Mouse (Mus musculus) adrenal gland, postnatal 36 days (tissue): ENCODE results near the gene Zfyve26. TPM values are rescaled to one million over a fixed set of nuclear protein-coding genes. Genes with fewer than 3 reads are reported as not detected.
"Not testable (repeated sequence)": the region's sequence is repeated elsewhere in the genome, so short reads cannot be mapped to it uniquely, and the experiment has no call there.

Experiments used
- DNase-seq, 2 experiments: peaks; one replicate each; pipeline ENCODE4 v3.0.0; 2021; ENCODE audit warnings: mixed read lengths in 1 of 2
- long read RNA-seq, 2 experiments: library from polyadenylated mRNA; stranded (forward); transcript quantifications; one replicate each; pipeline ENCODE4 v2.0.0; 2021; ENCODE audit warnings: borderline sequencing depth in 2 of 2
- total RNA-seq, 2 experiments: library from RNA; stranded (reverse); gene quantifications; 2 replicates each; pipeline ENCODE4 v1.2.3; 2021

Zfyve26 gene
- 10 to 100 TPM; 20.5 to 24.4 TPM for total RNA-seq
- long read RNA-seq, experiment 1, partial matches to known transcripts = 0 of 2 reads
- long read RNA-seq, experiment 1, other reads (novel, unspliced or antisense) = 2 of 2 reads
- long read RNA-seq, experiment 2, partial matches to known transcripts = 1 of 1 reads
- long read RNA-seq, experiment 2, other reads (novel, unspliced or antisense) = 0 of 1 reads

- peak; percentile 93 to 95 for DNase-seq
Measured at GRCm38 (mm10) chr12:79296126-79296816, at the start of gene Zfyve26. Gene Zfyve26, minus strand, starts transcription at chr12:79296304.

GRCm38 (mm10) chr12:79341291-79341845 is 45.3 kb upstream of the Zfyve26 start:
- DNase-seq = no peak

- DNase-seq = no peak
Measured at GRCm38 (mm10) chr12:79340513-79340912, 44.4 kb upstream of the Zfyve26 start.

- DNase-seq = no peak
Measured at GRCm38 (mm10) chr12:79338791-79339190, 42.7 kb upstream of the Zfyve26 start.

- no peak for DNase-seq
Measured at GRCm38 (mm10) chr12:79331722-79332121, 35.6 kb upstream of the Zfyve26 start.

GRCm38 (mm10) chr12:79330571-79330970 is 34.5 kb upstream of the Zfyve26 start:
- DNase-seq = no peak

GRCm38 (mm10) chr12:79327868-79328267 is 31.8 kb upstream of the Zfyve26 start:
- no peak for DNase-seq

GRCm38 (mm10) chr12:79326745-79327144 is 30.6 kb upstream of the Zfyve26 start:
- no peak for DNase-seq

GRCm38 (mm10) chr12:79326236-79326635 is 30.1 kb upstream of the Zfyve26 start:
- DNase-seq = no peak

GRCm38 (mm10) chr12:79322539-79322938 is 26.4 kb upstream of the Zfyve26 start:
- not testable (repeated sequence) for DNase-seq

GRCm38 (mm10) chr12:79320895-79321294 is 24.8 kb upstream of the Zfyve26 start:
- DNase-seq = no peak

- DNase-seq = no peak
Measured at GRCm38 (mm10) chr12:79317339-79317738, 21.2 kb upstream of the Zfyve26 start.

GRCm38 (mm10) chr12:79313721-79314120 is 17.6 kb upstream of the Zfyve26 start:
- no peak for DNase-seq

- DNase-seq = no peak
Measured at GRCm38 (mm10) chr12:79306013-79306412, 9.9 kb upstream of the Zfyve26 start.

GRCm38 (mm10) chr12:79305131-79305530 is 9.0 kb upstream of the Zfyve26 start:
- no peak for DNase-seq

- no peak for DNase-seq
Measured at GRCm38 (mm10) chr12:79301802-79302201, 5.7 kb upstream of the Zfyve26 start.

GRCm38 (mm10) chr12:79297884-79298636 is 2.0 kb upstream of the Zfyve26 start:
- no peak for DNase-seq

GRCm38 (mm10) chr12:79297121-79297576 is 1.0 kb upstream of the Zfyve26 start, which contains the start of gene Rad51b:
Gene Rad51b, plus strand, starts transcription at chr12:79297282.
- DNase-seq = peak; percentile 81 to 82

GRCm38 (mm10) chr12:79292874-79293273 is 3.2 kb downstream of the Zfyve26 start:
- peak in 1 of 2 experiments; percentile 18 for DNase-seq

GRCm38 (mm10) chr12:79282595-79282994 is 13.5 kb downstream of the Zfyve26 start:
- DNase-seq = no peak

- no peak for DNase-seq
Measured at GRCm38 (mm10) chr12:79279513-79280115, 16.5 kb downstream of the Zfyve26 start.

GRCm38 (mm10) chr12:79272604-79273003 is 23.5 kb downstream of the Zfyve26 start:
- no peak for DNase-seq
